Mouse (Mus musculus): ENCODE measurements around the gene Gemin2.
"Not testable (repeated sequence)": the region's sequence is repeated elsewhere in the genome, so short reads cannot be mapped to it uniquely, and the experiment has no call there.

Gemin2 gene

GRCm38 (mm10) chr12:59013234-59013633 is at the start of gene Gemin2:
Gene Gemin2 (plus strand): TSS chr12:59013393.
- DNase-seq: peak; percentile 82 to 88

- DNase-seq: peak in 1 of 2 experiments; percentile 6
Observed at GRCm38 (mm10) chr12:58964583-58964982, 48.6 kb upstream of the Gemin2 start.

- no peak for DNase-seq
Observed at GRCm38 (mm10) chr12:58976966-58977365, 36.2 kb upstream of the Gemin2 start.

GRCm38 (mm10) chr12:58981178-58981661 is 32.0 kb upstream of the Gemin2 start:
- not testable (repeated sequence) for DNase-seq

GRCm38 (mm10) chr12:58985766-58986165 is 27.4 kb upstream of the Gemin2 start:
- DNase-seq: no peak

GRCm38 (mm10) chr12:59010482-59010881 is 2.7 kb upstream of the Gemin2 start:
- DNase-seq: no peak

GRCm38 (mm10) chr12:59011275-59011843 is 1.8 kb upstream of the Gemin2 start:
- DNase-seq: no peak

GRCm38 (mm10) chr12:59011844-59012709 is 1.1 kb upstream of the Gemin2 start, which contains the start of gene Sec23a:
Gene Sec23a (minus strand): TSS chr12:59012017.
- DNase-seq: peak; percentile 98

- DNase-seq: no peak
Observed at GRCm38 (mm10) chr12:59012710-59013091, 492 bp upstream of the Gemin2 start.

GRCm38 (mm10) chr12:59017970-59018369 is 4.8 kb downstream of the Gemin2 start:
- no peak for DNase-seq

GRCm38 (mm10) chr12:59019891-59020290 is 6.7 kb downstream of the Gemin2 start:
- no peak for DNase-seq

- DNase-seq: no peak
Observed at GRCm38 (mm10) chr12:59021306-59021705, 8.1 kb downstream of the Gemin2 start.

- no peak for DNase-seq
Observed at GRCm38 (mm10) chr12:59032101-59032500, 18.9 kb downstream of the Gemin2 start.

GRCm38 (mm10) chr12:59039162-59039970 is 26.2 kb downstream of the Gemin2 start:
- DNase-seq: no peak

- DNase-seq: peak in 1 of 2 experiments; percentile 11
Observed at GRCm38 (mm10) chr12:59039971-59040844, 27.0 kb downstream of the Gemin2 start.

GRCm38 (mm10) chr12:59040851-59041250 is 27.7 kb downstream of the Gemin2 start:
- DNase-seq: no peak

GRCm38 (mm10) chr12:59052470-59052869 is 39.3 kb downstream of the Gemin2 start:
- DNase-seq: no peak

GRCm38 (mm10) chr12:59053166-59053565 is 40.0 kb downstream of the Gemin2 start:
- no peak for DNase-seq

GRCm38 (mm10) chr12:59053976-59054375 is 40.8 kb downstream of the Gemin2 start:
- DNase-seq: no peak

- no peak for DNase-seq
Observed at GRCm38 (mm10) chr12:59055196-59055850, 42.1 kb downstream of the Gemin2 start.

- no peak for DNase-seq
Observed at GRCm38 (mm10) chr12:59056222-59056621, 43.0 kb downstream of the Gemin2 start.
